Mouse (Mus musculus): ENCODE measurements around the gene Gm10320. TPM values are rescaled to one million over a fixed set of nuclear protein-coding genes. Genes with fewer than 3 reads are reported as not detected.

Gm10320 gene
- total RNA-seq, 1 experiment, result 8.9 TPM

DNA sequence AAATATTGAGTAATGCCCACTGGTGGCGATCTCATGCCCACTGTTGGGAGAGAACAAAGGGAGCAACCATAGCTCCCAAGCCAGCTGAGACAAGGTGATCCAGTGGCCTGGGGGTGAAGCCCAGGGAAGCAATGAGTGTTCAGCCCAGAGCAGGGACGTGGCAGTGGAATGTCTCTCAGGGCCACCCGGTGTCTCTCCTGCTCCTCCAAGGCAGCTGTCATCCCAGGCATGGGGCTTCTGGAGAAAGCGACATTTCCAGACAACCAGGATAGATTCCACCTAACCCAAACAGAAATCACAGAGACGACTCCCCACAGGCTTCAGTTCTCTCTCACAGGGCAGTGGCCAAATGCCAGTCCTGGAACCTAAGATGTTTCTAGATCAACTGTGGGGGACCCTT is 6.4 kb downstream of the Gm10320 start:
- Histone ChIP-seq H3K27ac (ENCODE audit: insufficient read depth, low read depth, low read length, poor library complexity, severe bottlenecking) (no peak overlapping the region), H3K9ac (ENCODE audit: insufficient read depth, low read depth, low read length, poor library complexity, severe bottlenecking) (no peak overlapping the region), H3K4me1 (ENCODE audit: control insufficient read depth in 2 of 2, insufficient read depth in 2 of 2, low read length in 2 of 2, poor library complexity in 1 of 2) (no peaks in the 10 kb centered on the region), H3K36me3 (ENCODE audit: control insufficient read depth, insufficient read depth, low read length, poor library complexity, severe bottlenecking) (no peaks in the 10 kb centered on the region), H3K4me3 (ENCODE audit: insufficient read depth in 1 of 2, low read depth in 1 of 2, low read length in 2 of 2, poor library complexity in 1 of 2, severe bottlenecking in 1 of 2) (no peak overlapping the region), H3K9me3 (ENCODE audit: control insufficient read depth, insufficient read depth, low read depth, low read length) (no peaks in the 10 kb centered on the region)
- no peak for DNase-seq (ENCODE audit: low read depth, low spot score)
- in situ Hi-C loops (cut with MboI; ENCODE audit: low sequenced_read_pairs in 2 of 2, unreplicated experiment in 2 of 2), result no loop called here
- TF ChIP-seq MAFK (IDR thresholded peaks at IDR 0.05; ENCODE audit: insufficient read depth, low read depth, low read length), result no peak
- no peak for TF ChIP-seq CHD2 (IDR thresholded peaks at IDR 0.05; ENCODE audit: low read depth, low read length)
- no peak for TF ChIP-seq ZC3H11A (IDR thresholded peaks at IDR 0.05; ENCODE audit: borderline replicate concordance, low read depth, low read length)
- no peak for TF ChIP-seq HCFC1 (IDR thresholded peaks at IDR 0.05; ENCODE audit: borderline replicate concordance, insufficient read depth, low read length)
- TF ChIP-seq ZNF384 (IDR thresholded peaks at IDR 0.05; ENCODE audit: low read depth, low read length), result no peak

GRCm38 (mm10) chr13:98477991-98478390 is 13.8 kb downstream of the Gm10320 start:
- DNase-seq (ENCODE audit: low read depth, low spot score), result no peak
- no peaks in the 10 kb centered on the region for H3K9me3 ChIP-seq (ENCODE audit: control insufficient read depth, insufficient read depth, low read depth, low read length)
- H3K4me1 ChIP-seq (ENCODE audit: control insufficient read depth in 2 of 2, insufficient read depth in 2 of 2, low read length in 2 of 2, poor library complexity in 1 of 2), result no peaks in the 10 kb centered on the region
- no peak overlapping the region for H3K4me3 ChIP-seq (ENCODE audit: insufficient read depth in 1 of 2, low read depth in 1 of 2, low read length in 2 of 2, poor library complexity in 1 of 2, severe bottlenecking in 1 of 2)
- no peak overlapping the region for H3K9ac ChIP-seq (ENCODE audit: insufficient read depth, low read depth, low read length, poor library complexity, severe bottlenecking)
- no peak overlapping the region for H3K27ac ChIP-seq (ENCODE audit: insufficient read depth, low read depth, low read length, poor library complexity, severe bottlenecking)
- TF ChIP-seq MAFK (IDR thresholded peaks at IDR 0.05; ENCODE audit: insufficient read depth, low read depth, low read length) (no peak), HCFC1 (IDR thresholded peaks at IDR 0.05; ENCODE audit: borderline replicate concordance, insufficient read depth, low read length) (no peak), CHD2 (IDR thresholded peaks at IDR 0.05; ENCODE audit: low read depth, low read length) (no peak), ZC3H11A (IDR thresholded peaks at IDR 0.05; ENCODE audit: borderline replicate concordance, low read depth, low read length) (no peak), ZNF384 (IDR thresholded peaks at IDR 0.05; ENCODE audit: low read depth, low read length) (no peak)
- in situ Hi-C loops (cut with MboI; ENCODE audit: low sequenced_read_pairs in 2 of 2, unreplicated experiment in 2 of 2), result no loop called here
- no peaks in the 10 kb centered on the region for H3K36me3 ChIP-seq (ENCODE audit: control insufficient read depth, insufficient read depth, low read length, poor library complexity, severe bottlenecking)

DNA sequence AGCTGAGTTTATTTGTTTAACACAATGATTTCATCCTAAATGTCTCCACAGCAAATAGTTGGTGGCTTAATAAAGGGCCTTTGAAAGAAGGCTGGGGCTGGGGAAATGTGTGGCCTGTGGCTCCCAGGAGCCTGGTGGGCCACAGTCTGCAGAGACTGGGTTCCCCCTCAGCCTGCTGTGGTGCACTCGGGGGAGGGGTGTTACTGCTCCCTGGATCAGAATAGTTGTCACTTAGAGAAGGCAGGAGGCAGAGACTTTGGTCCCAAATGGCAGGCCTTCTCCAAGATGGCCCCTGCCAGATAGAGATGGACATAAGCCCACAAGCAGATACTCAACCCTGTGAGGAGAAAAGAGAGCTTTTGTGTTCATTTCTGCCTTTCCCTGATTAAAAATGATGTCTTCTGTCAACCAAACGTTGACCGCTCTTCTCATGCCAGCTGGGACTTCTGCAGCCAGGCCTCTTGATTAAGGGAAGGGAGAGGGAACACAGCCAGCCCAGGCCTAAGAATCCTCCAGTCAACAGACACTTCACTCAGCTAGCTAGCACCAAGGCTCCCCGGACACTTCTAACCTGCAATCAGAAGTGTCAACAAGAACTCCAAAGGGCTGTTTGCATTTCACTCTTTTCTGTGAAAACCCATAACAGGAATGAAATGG is 14.8 kb downstream of the Gm10320 start:
- H3K27ac ChIP-seq (ENCODE audit: insufficient read depth, low read depth, low read length, poor library complexity, severe bottlenecking), result no peak overlapping the region
- in situ Hi-C loops (cut with MboI; ENCODE audit: low sequenced_read_pairs in 2 of 2, unreplicated experiment in 2 of 2), result no loop called here
- TF ChIP-seq ZC3H11A (IDR thresholded peaks at IDR 0.05; ENCODE audit: borderline replicate concordance, low read depth, low read length) (no peak), MAFK (IDR thresholded peaks at IDR 0.05; ENCODE audit: insufficient read depth, low read depth, low read length) (no peak), CHD2 (IDR thresholded peaks at IDR 0.05; ENCODE audit: low read depth, low read length) (no peak), HCFC1 (IDR thresholded peaks at IDR 0.05; ENCODE audit: borderline replicate concordance, insufficient read depth, low read length) (no peak), ZNF384 (IDR thresholded peaks at IDR 0.05; ENCODE audit: low read depth, low read length) (no peak)

GRCm38 (mm10) chr13:98476175-98476838 is 15.5 kb downstream of the Gm10320 start:
- Histone ChIP-seq H3K27ac (ENCODE audit: insufficient read depth, low read depth, low read length, poor library complexity, severe bottlenecking) (no peak overlapping the region), H3K9me3 (ENCODE audit: control insufficient read depth, insufficient read depth, low read depth, low read length) (no peaks in the 10 kb centered on the region), H3K9ac (ENCODE audit: insufficient read depth, low read depth, low read length, poor library complexity, severe bottlenecking) (no peak overlapping the region), H3K4me1 (ENCODE audit: control insufficient read depth in 2 of 2, insufficient read depth in 2 of 2, low read length in 2 of 2, poor library complexity in 1 of 2) (no peaks in the 10 kb centered on the region), H3K36me3 (ENCODE audit: control insufficient read depth, insufficient read depth, low read length, poor library complexity, severe bottlenecking) (no peaks in the 10 kb centered on the region), H3K4me3 (ENCODE audit: insufficient read depth in 1 of 2, low read depth in 1 of 2, low read length in 2 of 2, poor library complexity in 1 of 2, severe bottlenecking in 1 of 2) (no peak overlapping the region)
- in situ Hi-C loops (cut with MboI; ENCODE audit: low sequenced_read_pairs in 2 of 2, unreplicated experiment in 2 of 2), result no loop called here
- no peak for TF ChIP-seq MAFK (IDR thresholded peaks at IDR 0.05; ENCODE audit: insufficient read depth, low read depth, low read length)
- TF ChIP-seq CHD2 (IDR thresholded peaks at IDR 0.05; ENCODE audit: low read depth, low read length), result no peak
- TF ChIP-seq HCFC1 (IDR thresholded peaks at IDR 0.05; ENCODE audit: borderline replicate concordance, insufficient read depth, low read length), result no peak
- no peak for TF ChIP-seq ZNF384 (IDR thresholded peaks at IDR 0.05; ENCODE audit: low read depth, low read length)
- TF ChIP-seq ZC3H11A (IDR thresholded peaks at IDR 0.05; ENCODE audit: borderline replicate concordance, low read depth, low read length), result no peak
- no peak for DNase-seq (ENCODE audit: low read depth, low spot score)

More for the DNA sequence above, 14.8 kb downstream of the Gm10320 start:
- no peak overlapping the region for H3K9ac ChIP-seq (ENCODE audit: insufficient read depth, low read depth, low read length, poor library complexity, severe bottlenecking)
- no peak for DNase-seq (ENCODE audit: low read depth, low spot score)
- no peaks in the 10 kb centered on the region for H3K4me1 ChIP-seq (ENCODE audit: control insufficient read depth in 2 of 2, insufficient read depth in 2 of 2, low read length in 2 of 2, poor library complexity in 1 of 2)
- no peak overlapping the region for H3K4me3 ChIP-seq (ENCODE audit: insufficient read depth in 1 of 2, low read depth in 1 of 2, low read length in 2 of 2, poor library complexity in 1 of 2, severe bottlenecking in 1 of 2)
- H3K9me3 ChIP-seq (ENCODE audit: control insufficient read depth, insufficient read depth, low read depth, low read length), result no peaks in the 10 kb centered on the region
- no peaks in the 10 kb centered on the region for H3K36me3 ChIP-seq (ENCODE audit: control insufficient read depth, insufficient read depth, low read length, poor library complexity, severe bottlenecking)

Measured in ES-E14 (cell line).